Mouse (Mus musculus) left cerebral cortex, postnatal 4 days (tissue): ENCODE measurements around the gene Zfp644. TPM values are rescaled to one million over a fixed set of nuclear protein-coding genes. Genes with fewer than 3 reads are reported as not detected.
A peak's percentile ranks its signal among the peaks of the same experiment; 100 is the strongest.

ENCODE experiments used
- DNase-seq: peaks from one replicate; pipeline ENCODE4 v3.0.0-alpha.2; 2022
- intact Hi-C: fragments of 180-260 bp; cut with DNase I; formaldehyde crosslinking; loops from one replicate; pipeline ENCODE4 v1.15.1; 2025
- total RNA-seq, 2 experiments: library from RNA; stranded (reverse); gene quantifications; 2 replicates each; pipeline ENCODE4 v1.2.3; 2021

Zfp644 gene
- total RNA-seq, 2 experiments from 2014 or later = 106 to 109 TPM

- no peak for DNase-seq
- intact Hi-C loops = no loop called here
Observed at GRCm38 (mm10) chr5:106671893-106672292, 25.2 kb downstream of the Zfp644 start.

GRCm38 (mm10) chr5:106664910-106665309 lies 32.2 kb downstream of the Zfp644 start:
- DNase-seq = no peak
- intact Hi-C loops = no loop called here

DNA sequence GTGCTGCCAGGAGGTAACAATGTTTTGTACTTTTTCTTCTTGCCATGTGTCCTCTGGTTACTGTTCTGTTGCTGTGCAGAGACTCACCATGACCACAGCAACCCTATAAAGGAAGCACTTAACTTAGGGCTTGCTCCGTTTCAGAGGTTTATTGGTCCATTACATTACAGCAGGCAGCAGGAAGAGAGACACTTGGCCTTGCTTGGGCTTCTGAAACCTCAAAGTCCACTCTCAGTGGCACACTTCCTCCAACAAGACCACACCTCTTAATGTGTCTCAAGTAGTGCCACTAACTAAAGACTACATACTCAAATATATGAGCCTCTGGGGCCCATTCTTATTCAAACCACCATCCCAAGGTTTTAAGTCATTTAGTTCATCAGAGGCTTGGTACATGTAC lies 36.2 kb downstream of the Zfp644 start:
- no peak for DNase-seq
- intact Hi-C loops = no loop called here

- DNase-seq = no peak
- intact Hi-C loops = no loop called here
Observed at GRCm38 (mm10) chr5:106652790-106653328, 44.2 kb downstream of the Zfp644 start.

GRCm38 (mm10) chr5:106652220-106652753 lies 44.8 kb downstream of the Zfp644 start:
- intact Hi-C loops = no loop called here
- DNase-seq = no peak

DNA sequence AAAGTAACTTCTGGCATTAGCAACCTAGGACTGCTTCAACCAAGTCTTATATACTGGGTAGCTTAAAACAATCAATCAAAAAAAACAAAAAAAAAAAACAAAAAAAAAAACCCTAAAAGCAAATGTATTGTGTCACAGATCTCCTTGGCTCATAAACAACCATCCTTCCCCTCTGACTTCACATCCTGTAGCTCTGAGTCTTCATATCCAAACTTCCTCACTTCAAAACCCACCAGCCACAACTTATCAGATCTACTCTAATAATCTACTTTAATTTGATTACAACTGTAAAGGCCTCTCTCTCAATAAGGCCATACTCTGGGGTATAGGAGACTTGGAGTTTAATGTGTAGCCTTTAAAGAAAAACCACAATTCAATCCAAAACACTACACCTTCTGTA lies 47.1 kb downstream of the Zfp644 start:
- no peak for DNase-seq
- intact Hi-C loops = loop anchor here (5.0 to 10.0 kb wide), 2 partner anchors 183 to 725 kb away; no protein-coding TSS in a partner anchor

DNA sequence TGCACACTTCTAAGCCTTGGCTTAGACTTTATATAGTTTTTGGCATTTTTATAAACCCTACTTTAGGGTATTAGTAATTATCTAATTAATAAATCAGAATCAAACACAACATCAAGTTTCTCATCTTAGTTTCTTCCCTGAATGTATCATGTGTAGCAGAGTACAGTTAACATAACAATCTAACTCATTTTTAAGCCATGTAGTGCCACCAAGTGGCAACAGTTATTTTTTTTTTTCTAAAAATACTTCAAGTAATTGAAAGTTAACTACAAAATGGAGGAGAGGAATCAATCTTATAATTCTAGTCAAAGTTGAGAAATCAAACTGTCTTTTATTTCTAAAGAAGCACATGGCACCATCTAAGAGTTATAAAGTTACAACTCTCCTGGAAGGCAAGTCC lies 47.6 kb downstream of the Zfp644 start:
- no peak for DNase-seq
- intact Hi-C loops = loop anchor here (5.0 to 10.0 kb wide), 2 partner anchors 182 to 725 kb away; no protein-coding TSS in a partner anchor

DNA sequence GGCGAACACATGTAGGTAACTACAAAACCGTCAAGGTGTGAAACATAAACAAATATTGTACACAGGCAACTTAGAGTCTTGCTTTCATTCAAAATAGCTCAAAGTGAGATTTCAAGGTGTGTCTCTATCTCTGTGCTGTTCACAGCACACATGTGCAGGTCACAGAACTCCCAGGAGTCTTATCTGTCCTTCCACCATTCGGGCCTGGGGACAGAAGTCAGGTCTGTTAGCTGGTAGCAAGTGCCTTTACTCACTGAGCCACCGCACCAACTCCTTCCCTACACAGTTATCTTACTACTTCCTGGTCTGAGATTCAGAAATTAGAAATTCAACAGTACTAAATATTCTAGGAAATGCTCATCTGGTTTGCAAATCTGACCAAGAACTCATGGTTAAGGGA lies 53.7 kb downstream of the Zfp644 start:
- intact Hi-C loops = loop anchor here (10.0 kb wide), 1 partner anchor 719 kb away; no protein-coding TSS in a partner anchor
- DNase-seq = no peak

- intact Hi-C loops = loop anchor here (10.0 kb wide), 1 partner anchor 717 kb away; no protein-coding TSS in a partner anchor
Observed at GRCm38 (mm10) chr5:106641876-106642275, 55.2 kb downstream of the Zfp644 start.

GRCm38 (mm10) chr5:106640235-106640809 lies 56.8 kb downstream of the Zfp644 start:
- DNase-seq = peak; percentile 13

More at GRCm38 (mm10) chr5:106641876-106642275, 55.2 kb downstream of the Zfp644 start:
- no peak for DNase-seq

DNA sequence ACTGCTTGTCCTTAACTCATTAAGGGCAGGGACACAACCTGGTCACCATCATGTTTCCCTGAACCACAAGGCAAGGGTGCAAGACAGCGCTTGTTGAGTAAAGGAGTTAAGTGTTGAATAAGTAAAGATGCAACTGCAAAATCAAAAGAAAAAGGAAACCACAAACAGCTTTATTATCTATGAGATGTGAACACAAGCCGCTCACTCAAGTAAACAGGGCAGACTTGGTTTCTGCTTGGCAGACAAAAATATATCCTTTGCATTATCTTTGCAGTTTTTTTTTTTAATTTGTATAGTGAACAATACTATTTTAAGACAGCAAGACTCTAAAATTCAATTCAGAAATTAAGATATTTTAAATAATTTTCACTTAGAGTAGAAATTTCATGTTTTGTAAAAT lies 57.5 kb downstream of the Zfp644 start:
- no peak for DNase-seq
- intact Hi-C loops = loop anchor here (10.0 kb wide), 1 partner anchor 715 kb away; no protein-coding TSS in a partner anchor

More at GRCm38 (mm10) chr5:106640235-106640809, 56.8 kb downstream of the Zfp644 start:
- intact Hi-C loops = loop anchor here (10.0 kb wide), 1 partner anchor 716 kb away; no protein-coding TSS in a partner anchor

- intact Hi-C loops = no loop called here
- no peak for DNase-seq
Observed at GRCm38 (mm10) chr5:106636423-106636946, 60.6 kb downstream of the Zfp644 start.

GRCm38 (mm10) chr5:106628369-106629149 lies 68.5 kb downstream of the Zfp644 start:
- intact Hi-C loops = no loop called here
- DNase-seq = no peak

DNA sequence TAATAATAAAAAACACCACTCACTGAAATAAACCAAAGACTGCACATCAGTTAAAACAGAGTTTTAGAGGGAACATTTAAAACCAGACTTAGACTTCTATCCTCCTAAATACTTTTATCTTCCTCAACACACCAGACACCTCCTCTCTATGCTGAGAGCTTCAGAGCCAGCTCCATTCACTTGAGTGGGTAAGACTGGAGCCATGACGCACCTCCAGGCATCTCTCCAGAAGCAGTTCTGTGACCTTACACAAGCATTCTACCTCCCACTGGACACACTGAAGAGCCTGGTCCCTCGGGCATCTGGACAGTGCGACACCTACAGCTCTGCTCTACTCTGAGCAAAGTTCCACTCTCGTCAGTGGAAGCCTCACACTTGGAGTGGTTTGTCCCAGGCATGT lies 73.8 kb downstream of the Zfp644 start:
- intact Hi-C loops = no loop called here
- DNase-seq = no peak

- no peak for DNase-seq
Observed at GRCm38 (mm10) chr5:106622193-106622592, 74.9 kb downstream of the Zfp644 start.

GRCm38 (mm10) chr5:106620446-106620845 lies 76.6 kb downstream of the Zfp644 start:
- DNase-seq = no peak
- intact Hi-C loops = no loop called here

More at GRCm38 (mm10) chr5:106622193-106622592, 74.9 kb downstream of the Zfp644 start:
- intact Hi-C loops = no loop called here

DNA sequence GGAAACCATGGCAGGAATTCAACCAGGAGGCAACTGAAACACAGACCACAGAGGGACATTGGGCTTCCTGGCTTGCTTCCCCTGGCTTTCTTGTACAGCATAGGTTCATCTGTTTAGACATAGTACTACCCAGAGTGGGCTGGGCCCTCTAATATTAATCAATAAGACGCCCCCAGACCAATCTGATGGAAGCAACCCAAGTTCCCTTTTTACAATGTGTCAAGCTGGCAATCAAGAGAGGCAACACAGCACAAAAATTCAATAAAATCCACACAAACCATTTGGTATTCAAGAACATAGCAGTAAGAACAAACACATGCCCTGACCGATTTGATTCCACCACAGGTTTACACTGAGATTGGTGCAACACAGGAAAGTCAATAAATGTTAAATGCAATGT lies 82.1 kb downstream of the Zfp644 start:
- no peak for DNase-seq
- intact Hi-C loops = no loop called here

GRCm38 (mm10) chr5:106614570-106614969 lies 82.5 kb downstream of the Zfp644 start:
- no peak for DNase-seq
- intact Hi-C loops = no loop called here

DNA sequence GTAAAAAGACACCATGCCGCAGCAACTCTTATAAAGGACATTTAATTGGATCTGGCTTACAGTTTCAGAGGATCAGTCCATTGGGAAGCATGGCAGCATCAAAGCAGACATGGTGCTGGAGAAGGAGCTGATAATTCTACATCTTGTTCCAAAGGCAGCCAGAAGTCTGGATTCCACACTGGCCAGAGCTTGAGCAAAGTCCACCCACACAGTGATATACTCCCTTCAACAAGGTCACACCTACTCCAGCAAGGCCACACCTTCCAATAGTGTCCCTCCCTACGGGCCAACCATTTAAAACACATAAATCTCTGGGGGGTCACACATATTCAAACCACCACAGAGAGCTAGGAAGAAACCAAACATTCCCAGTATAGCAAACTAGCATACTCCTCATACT lies 84.9 kb downstream of the Zfp644 start:
- no peak for DNase-seq
- intact Hi-C loops = no loop called here

GRCm38 (mm10) chr5:106608798-106609197 lies 88.3 kb downstream of the Zfp644 start, which contains the start of gene Gm17304:
Gm17304 (plus strand) TSS chr5:106609098.
- intact Hi-C loops = no loop called here
- no peak for DNase-seq

DNA sequence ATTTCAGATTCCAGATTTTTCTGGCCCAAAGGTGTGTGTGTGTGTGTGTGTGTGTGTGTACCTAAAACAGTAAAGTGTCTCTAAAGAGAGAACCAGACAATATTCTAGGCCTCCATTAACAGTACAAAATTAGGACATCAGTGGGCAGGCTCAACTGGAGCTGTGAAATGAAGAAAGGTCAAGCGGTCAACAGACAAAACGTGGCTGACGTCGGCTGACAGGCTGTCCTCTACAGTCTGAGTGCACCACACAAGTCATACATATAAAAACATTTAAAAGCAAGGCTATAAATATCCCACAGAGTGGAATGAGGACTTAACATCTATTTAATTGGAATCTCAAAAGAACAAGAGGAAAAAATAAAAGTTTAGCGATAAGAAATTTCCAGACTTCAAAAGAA lies 90.0 kb downstream of the Zfp644 start:
- intact Hi-C loops = no loop called here

More for the DNA sequence above, 90.0 kb downstream of the Zfp644 start:
- no peak for DNase-seq
